Mouse (Mus musculus) CD4-positive, CD25-positive, alpha-beta regulatory T cell, adult 2 months (primary cell): ENCODE data around the gene Cry2.
"Not testable (repeated sequence)": the region's sequence is repeated elsewhere in the genome, so short reads cannot be mapped to it uniquely, and the experiment has no call there.

Source experiments
- DNase-seq: peaks from one replicate; pipeline ENCODE4 v3.0.0-alpha.2; 2012; ENCODE audit warnings: low read depth, low spot score

The Cry2 gene

DNA sequence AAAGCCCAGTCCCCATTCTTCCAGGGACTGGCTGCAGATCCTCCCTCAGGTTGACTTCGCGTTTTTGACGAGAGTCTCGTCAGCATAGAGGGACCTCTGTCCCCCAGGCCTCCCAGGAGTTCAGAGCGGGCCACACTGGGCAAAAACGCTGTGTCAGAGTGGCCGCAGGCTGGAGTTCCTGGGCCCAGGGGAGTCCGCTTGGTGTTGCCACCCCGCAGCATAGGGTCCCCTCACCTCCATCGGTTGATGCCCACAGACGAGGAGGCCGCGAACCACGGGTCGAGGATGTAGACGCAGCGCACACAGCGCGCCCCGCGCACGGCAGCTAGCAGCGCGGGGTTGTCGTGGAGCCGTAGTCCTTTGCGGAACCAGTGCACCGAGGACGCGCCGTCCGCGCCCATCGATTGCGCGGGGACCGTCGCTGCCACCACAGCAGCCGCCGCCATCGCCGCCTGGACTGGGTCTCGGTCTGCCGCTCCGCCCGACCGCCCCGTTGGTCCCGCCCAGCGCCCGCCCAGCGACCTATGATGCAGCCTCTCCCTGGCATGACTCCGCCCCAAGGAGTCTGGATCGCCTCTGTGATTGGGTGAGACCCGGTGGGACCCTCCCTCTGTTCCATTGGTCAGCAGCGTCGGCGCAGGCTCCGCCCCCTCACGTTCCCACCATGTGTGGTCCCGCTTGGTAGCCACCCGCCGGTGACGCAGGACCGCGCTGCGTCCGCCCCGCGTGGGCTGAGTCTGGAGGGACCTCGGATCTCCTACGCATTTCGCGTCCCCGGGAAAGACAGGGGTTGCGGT is at the start of gene Cry2:
Gene Cry2, minus strand, starts transcription at position 466 of the 797 bp plus-strand sequence.
- peak; percentile 99 for DNase-seq

DNA sequence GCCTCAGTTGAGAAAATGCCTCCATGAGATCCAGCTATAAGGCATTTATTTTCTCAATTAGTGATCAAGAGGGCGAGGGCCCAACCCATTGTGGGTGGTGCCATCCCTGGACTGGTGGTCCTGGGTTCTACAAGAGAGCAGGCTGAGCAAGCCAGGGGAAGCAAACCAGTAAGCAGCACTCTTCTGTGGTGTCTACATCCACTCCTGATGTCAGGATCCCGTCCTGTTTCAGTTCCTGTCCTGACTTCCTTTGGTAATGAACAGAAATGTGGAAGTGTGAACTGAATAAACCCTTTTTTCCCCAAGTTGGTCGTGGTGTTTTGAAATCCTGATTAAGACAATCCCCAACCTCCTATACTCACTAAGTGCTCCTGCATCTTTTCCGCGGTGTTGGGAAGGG is 49.7 kb upstream of the Cry2 start:
- DNase-seq: no peak

DNA sequence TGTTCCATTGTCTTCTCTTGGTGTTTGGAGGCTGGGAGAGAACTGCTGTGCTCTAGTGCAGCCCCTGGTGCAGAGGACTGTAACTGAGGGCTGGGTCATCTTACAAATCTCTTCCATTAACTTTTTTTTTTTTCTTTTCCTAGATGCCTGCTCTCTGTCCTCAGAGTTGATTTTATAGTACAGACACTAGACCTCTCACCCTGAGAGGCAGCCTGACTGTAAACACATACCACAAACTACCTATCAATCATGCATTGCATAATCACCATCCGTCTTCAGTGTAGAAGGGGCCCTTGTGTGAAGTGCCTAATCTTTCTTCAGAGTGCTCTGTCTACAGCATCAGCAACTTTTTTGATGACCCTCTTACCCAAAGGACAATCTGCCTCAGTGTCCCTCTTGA is 48.7 kb upstream of the Cry2 start:
- no peak for DNase-seq

DNA sequence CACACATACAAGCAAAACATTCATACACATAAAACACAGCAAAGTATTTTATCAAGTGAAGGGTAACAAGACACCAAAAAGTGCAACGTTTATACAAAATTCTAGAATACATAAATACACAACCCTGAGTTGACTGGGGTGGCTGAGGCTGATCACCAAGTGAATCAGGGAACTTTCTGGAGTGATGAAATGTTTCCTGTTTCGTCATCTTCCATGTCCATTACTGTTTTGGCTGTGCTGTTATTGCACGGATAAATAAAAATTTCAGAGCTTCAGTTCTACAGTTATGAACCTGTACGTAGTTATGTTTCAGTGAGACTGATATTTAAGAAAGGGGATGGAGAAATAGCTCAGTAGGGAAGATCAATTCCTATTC is 44.5 kb upstream of the Cry2 start:
- DNase-seq: no peak

DNA sequence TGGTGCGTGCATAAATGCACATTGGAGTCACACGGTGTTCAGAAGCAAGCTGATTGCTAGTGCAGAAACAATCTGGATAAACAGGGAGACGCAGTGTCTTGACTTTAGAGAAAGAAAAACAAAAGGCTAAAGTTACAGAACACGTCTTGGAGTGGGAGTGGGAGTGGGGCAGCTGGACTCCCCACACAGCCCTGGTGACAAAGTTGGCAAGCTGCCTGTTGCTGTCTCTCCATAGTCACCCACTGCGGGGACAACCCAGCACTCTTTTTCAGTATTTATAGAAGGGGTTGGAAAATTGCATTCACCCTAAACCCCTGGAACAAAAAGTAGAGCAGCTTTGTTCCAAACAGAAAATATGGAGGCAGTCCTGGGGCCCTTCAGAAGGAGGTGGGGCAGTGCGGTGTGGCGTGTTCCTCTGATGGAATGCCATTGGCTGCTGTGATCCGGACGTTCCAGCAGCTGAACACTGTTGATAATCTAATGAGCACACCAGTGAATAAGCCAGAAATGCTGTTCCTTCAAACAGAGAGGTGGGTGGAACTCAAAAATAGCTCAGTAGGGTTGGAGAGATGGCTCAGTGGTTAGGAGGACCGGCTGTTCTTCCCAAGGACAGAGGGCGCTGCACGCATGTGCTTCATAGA is 43.9 kb upstream of the Cry2 start:
- DNase-seq: no peak

DNA sequence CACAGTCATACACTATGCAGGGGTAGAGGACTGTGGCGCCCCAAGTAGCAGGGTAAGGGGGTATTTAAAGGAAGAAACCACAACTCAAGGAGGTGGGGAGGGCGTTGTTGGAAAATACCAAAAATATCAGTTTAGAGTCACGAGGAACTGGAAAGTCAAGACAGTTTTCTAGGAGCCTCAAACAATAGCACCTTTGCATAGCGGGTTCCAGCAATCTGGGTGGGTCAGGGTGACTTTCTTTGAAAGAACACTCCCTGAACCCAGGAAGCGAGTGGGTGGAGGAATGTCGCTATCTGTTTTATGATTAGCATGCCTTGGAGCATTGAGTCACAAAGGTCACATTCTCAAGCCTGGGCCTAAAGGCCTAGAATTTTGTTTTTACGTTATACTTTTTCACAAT is 42.7 kb upstream of the Cry2 start:
- not testable (repeated sequence) for DNase-seq

DNA sequence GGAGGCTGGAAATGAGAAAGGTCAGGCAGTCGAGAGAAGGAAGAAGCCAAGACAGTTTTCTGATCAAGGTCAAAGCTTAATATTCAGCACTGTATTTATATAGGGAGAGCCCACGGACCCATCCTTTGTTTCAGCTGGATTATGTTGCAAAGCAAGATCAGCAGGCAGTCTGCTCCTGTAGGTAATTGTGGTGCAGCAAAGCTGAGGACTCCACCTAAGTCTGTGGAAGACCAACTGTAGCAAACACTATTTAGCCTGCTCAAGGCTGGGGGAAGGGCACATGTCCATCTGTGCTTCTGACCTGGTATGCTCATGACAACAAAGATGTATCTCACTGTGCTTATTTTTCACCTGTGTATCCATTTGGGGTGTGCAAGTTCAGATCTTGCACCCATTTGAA is 41.9 kb upstream of the Cry2 start:
- DNase-seq: no peak

DNA sequence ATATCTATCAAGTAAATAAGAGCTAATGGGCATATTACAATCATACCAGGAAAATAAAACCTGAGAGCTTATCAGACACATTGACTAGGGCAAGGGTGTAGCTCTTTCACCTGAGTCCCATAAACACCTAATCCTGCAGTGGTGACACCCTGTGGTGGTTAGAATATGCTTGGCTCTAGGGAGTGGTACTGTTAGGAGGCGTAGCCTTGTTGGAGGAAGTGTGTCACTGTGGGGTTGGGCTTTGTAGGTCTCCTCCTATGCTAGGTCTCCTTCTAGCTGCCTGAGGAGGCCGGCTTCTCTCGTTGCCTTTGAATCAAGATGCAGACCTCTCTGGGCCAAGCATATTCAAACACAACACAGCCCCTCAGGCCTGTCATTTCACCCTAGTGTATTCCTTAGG is 41.1 kb upstream of the Cry2 start:
- no peak for DNase-seq

GRCm38 (mm10) chr2:92471886-92472670 is 38.2 kb upstream of the Cry2 start:
- no peak for DNase-seq

DNA sequence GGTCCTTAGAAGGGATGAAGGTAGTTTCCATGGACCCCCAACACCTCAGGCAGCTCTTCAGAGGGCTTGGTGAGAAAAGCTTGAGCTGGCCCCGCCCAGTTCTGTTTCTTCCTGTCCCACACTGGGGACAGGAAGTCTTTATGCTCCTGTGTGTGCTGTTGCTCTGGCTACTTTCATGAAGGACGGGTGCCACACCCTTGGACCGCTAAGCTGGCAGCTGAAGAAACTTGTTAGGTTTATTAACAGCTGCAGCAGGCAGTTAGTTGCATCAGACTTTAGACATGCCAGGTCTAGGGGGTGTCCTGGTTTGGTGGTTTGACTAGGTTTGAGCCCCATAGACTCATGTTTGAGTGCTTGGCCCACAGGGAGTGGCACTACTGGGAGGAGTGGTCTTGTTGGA is 30.8 kb upstream of the Cry2 start:
- DNase-seq: peak; percentile 44

GRCm38 (mm10) chr2:92461215-92461614 is 27.4 kb upstream of the Cry2 start:
- no peak for DNase-seq

DNA sequence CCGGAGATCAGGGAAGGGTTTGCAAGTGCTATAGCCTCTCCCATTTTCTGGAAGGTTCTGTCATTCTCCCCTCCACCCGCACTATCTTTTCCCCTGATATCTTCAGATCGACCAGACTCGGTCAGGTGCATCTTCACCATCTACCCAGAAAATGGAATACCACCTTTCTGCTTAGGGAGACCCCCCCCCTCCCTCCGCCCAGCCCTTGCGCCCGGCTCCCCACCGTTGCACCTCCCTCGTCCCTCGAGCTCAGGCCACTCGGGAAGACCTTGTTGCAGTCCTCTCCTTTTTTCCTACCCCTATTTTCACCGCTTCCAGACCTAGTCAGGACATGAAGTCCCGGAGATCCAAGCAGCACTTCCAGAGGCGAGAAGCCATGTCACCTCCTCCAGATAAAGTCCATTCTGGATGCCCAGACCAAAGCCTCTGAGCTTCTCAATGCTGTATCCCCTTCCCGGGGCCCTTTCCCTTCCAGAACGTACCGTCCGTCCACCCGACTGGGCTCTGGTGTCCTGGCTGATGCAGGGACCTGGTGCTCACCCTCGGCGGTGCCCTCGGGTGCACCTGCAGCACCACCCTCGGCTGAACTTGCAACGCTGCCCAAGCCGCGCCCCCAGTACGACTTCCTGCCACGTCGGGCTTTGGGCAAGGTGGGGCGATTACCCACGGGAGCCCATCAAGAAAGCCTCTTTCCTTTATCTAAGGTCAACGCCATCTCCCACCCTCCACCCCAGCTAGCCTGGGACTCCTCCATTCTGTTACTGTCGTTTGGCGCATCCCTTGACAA is 26.3 kb upstream of the Cry2 start, which contains the start of gene Slc35c1:
Gene Slc35c1, minus strand, starts transcription at position 618 of the 787 bp plus-strand sequence.
- DNase-seq: peak; percentile 76

DNA sequence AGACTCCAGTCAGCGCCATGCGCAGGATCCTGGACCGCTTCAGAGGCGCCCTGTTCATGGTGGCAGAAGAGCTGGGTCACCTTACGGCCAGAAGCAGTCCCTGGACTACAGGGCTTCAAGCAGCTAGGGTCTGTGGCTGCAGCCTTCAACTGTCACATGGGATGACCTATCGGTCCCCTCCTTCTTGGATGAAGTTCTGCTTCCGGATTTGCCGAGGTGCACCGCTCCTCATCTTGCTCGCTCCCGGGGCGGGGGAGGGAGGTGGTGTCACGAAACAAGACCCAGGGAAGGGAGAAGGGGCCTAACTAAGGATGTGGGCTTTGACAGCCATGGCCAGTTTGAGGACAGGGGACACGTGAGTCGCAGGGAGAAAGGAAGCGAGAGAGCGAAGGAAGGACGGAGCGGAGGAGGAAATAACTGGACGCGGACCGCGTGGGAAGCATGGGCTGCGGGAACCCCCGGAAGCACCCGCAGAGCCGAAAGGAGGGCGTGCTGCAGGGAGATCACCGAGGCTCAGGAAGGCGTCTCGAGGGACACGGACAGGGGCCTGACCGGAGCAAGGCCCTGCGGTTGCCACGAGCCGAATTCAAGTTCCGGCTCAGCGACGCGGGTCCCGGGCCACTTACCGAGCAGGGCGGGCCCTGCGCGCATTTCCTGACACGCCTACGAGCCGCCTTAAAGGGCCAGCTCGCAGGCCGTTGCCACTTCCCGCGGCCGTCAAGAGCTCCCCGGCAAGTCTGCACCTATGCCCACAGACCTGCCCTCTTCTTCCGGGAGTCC is 25.5 kb upstream of the Cry2 start:
- peak; percentile 88 for DNase-seq

DNA sequence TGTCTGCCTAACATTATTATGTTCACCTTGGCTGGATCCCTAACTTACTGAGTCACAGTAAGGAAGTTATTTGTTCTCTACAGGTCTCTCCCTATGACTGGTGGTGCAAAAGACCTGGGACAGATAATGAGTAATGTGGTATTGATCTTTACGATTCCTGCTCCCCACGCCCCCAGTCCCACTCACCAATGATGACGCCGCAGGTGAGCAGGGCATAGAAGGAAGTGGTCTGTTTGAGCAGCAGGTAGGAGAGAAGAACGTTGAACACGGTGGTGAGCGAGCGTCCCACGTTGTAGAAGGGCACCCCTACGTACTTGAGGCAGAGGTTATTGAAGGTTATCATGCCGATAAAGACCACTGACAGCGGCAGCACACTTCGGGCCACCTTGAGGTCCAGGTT is 24.6 kb upstream of the Cry2 start:
- DNase-seq: peak; percentile 41

DNA sequence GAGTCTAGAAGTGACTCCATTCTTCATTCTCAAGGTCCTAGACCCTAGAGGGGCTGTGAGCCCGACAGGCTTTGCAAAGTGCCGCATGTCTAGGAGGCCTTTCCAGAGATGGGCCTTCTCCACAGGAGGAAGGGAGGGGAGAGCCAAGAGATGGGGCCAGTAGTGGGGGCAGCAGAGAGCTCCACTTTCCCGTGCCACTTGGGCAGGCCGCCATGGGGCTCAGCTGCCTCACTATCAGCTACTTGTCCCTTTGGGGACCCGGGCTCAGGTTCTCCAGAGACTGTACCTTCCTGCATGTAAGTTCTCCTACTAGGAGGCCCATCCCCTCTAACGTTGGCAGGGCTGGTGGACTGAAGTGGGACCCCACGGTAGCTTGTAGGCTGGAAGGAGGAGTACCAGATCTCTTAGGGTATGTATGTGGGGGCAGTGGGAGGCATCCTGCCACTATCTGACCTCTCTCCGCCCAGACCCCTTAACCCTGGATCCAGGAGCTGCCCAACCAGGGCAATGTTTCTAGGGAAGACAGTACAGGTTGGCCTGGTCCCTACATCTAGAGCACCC is 23.2 kb upstream of the Cry2 start:
- no peak for DNase-seq

DNA sequence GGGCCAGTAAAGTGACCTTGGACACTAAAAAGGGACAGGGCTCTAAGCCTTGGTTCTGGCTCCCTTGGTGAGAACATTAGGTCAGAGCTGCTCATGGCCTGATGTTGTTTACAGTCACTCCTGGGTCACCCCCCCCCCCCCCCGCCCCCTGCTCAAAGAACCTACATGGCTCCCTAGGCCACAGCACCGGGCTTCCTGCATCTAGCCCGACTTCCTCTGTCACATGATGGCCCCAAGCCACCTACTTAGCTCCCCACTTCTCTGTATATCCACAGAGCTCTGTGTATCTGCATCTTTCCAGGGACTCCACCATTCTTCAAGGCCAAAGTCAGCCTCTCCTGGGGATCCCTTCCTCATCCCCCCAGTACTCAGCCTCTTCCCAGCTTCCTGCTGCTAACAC is 21.9 kb upstream of the Cry2 start:
- DNase-seq: peak; percentile 48

DNA sequence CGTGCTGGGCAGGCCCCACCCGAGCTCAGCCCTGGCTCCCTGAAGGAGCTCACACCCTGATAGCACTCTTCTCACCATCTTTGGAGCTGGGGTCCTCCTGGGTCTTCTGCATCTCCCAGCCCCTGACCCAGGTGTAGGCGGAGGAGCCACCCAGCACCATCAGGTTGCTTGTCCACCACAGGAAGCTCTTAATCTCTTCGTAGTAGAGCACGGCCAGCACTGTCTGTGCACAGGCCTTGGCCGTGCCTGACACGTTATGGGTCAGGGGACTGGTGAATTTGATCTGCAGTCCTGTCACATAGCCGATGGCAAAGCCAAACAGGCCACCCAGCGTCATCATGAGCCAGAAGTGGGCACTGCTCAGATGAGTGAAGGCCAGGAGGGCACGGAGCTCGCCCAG is 20.3 kb upstream of the Cry2 start:
- DNase-seq: no peak

DNA sequence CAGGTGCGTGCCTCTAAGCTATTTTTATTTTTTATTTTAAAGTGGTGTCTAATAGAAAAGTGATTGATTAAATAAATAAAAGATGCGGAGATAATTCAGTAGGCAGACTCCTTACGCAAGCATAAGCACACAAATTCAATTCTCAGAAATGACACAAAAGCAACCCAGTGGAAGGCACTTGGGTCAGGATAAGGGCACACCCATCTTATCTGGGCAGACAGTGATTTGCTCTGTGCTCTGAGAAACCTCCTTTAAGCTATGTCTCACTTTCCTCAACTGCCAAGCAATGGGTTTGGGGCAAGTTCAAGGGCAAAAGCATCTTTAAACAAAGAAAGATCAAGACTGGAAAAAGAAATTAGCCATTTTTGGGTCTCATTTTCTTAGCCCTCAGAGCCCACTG is 17.3 kb upstream of the Cry2 start:
- DNase-seq: no peak

DNA sequence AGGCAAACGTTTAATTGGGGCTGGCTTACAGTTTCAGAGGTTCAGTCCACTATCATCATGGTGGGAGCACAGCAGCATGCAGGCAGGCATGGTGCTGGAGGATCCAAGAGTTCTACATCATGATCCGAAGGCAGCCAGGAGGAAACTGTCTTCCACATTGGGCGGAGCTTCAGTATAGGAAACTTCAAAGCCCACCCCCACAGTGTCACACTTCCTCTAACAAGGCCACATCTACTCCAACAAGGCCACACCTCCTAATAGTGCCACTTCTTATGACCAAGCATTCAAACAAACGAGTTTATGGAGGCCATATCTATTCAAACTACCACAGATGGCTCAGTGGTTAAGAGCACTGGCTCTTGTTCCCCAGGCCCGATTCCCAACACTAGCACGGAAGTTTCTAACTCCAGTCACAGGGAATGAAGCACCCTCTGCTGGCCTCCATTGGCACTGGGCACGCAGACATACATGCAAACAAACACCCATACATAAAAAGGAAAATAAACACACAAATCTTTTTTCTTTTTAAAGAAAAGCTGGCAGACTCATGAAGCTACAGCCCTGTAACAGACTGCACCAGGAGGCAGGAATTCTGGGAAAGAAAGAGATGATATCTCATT is 13.4 kb upstream of the Cry2 start:
- DNase-seq: no peak

GRCm38 (mm10) chr2:92446656-92447055 is 12.8 kb upstream of the Cry2 start:
- no peak for DNase-seq
